Mouse (Mus musculus): ENCODE measurements around the gene C2cd5.
"Not testable (repeated sequence)": the region's sequence is repeated elsewhere in the genome, so short reads cannot be mapped to it uniquely, and the experiment has no call there.

Gene C2cd5

DNA sequence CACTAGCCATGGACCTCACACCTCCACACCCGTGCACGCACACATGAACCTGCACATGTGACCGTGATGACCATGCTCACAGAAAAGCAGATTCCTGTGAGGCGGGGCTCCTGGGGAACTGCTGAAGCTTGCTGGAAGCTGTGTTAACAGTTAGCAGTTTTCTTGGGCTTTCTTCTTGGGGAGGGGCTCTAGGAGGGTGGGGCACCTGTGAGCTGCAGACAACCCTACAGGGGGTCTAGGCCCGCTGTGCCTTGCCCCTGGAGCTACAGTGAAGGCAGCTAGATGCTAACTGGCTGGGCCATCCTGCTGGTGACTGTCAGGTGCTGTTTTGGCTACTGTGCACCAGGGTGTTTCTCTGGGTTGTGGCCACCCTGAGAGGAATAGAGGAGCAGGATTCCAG is 91.1 kb downstream of the C2cd5 start:
- DNase-seq = no peak

DNA sequence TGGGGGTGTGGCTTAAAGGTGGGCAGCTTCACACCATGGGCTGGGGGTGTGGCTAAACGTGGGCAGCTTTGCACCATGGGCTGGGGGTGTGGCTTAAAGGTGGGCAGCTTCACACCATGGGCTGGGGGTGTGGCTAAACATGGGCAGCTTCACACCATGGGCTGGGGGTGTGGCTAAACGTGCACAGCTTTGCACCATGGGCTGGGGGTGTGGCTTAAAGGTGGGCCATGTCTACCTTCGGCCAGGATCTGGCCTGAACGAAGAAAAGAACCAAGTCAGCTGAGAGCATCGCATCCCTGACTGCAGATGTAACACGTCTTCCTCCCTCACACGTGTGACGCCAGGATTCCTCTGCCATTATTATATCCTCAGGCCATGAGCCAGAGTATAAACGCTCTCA is 94.7 kb downstream of the C2cd5 start:
- DNase-seq = not testable (repeated sequence)

DNA sequence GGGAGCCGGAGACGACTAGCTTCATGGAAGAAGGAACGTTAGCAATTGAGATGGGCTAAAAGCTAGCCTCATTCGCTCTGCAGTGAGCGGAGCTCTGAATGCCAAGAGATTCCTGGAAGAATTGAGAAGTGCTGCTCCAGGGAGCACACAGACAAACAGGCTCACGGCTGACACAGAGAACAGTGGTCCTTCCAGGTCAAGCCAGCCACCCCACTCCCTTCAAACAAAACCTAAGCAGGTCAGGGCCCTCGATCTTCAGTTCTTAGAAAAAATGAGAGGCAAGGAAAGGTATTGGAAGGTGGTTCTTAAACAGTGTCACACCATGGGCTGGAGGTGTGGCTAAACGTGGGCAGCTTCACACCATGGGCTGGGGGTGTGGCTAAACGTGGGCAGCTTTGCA is 95.1 kb downstream of the C2cd5 start:
- DNase-seq = no peak

DNA sequence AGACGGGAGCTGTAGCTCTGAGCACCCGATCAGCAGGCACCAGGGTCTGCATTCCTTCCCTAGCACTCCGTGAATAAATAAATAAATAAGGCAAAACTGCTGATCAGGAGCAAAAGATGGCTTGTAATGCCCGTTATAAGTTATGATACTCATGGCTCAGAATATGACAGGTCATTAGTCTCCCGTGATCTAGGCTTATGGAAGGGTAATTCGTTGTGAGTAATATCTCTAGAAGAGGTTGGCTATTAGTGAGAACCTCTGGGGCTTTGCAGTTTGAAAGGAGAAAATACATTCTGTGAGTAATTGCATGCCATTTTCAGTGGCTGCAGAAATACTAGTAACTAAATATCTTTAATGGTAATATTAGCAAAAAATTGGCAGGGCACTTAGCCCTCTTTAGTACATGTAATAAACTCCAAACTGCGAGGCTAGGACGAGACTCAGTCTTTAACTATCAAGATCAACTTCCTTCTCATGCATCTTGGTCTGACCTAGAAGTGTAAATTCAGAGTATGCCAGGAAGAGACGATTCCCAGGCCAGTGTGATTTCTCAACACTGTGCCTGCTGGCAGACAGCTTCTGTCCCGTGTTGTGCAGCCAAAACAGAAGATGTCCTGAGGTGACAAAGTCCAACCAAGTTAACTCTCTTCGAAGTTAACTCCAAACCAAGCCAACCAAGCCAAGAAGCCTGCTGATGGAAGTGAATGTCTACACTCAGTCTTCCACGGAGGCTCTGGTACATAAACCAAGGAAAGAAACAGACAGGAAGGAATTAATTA is 101.5 kb downstream of the C2cd5 start:
- DNase-seq = no peak

DNA sequence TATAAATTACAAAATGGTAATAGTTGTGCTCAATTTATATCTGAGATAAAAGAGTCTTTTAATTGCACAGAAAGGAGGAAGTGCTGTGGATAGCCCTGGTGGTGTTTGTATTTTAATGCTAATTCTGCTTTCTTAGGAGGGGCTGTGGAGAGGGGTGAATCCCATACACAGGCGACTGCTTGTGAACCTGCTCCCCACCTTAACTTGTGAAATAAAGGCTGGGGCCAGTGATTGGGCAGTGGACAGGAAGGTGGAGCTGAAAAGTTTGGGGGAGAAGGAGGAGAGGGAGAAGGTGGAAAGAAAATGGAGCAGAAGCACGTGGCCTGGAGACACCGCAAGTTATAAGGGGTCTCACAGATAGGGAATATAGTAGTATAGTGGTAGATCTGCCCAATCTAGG is 103.1 kb downstream of the C2cd5 start:
- DNase-seq = no peak

DNA sequence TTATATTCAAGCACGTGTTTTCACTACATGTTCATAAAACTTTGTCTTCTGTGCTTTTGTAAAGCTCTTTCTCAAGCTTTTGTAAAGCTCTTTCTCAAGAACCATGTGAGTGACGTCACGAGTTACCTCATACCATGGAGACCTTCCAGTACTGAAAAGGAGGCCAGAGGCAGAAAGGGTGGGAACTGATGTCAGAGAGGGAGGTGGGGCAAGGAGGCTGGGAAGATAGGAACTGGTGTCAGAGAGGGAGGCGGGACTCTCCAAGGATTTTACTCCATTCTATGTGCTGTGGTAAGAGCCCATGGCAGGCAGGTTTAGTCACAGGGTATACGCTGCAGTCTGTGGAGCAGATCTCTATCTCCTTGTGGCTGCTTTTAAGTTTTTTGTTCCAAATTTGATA is 104.4 kb downstream of the C2cd5 start:
- DNase-seq = no peak

DNA sequence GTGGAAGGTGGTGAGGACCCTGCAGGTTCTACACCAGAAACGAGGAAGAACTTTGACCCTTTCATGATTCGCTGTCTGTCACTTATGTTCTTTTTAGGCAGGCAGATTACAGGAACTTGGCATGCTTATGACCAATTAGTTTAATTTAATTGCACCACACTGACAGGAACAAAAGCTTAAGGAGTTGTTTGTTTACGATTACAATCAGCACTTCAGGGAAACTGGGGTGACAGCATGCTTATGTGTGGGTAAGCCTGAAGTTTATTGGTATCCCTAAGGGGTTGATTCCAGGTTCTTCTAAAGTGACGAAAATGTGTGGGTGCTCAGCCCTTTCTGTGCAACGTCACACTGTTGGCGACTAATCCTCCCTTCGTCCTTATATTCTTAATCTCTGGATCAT is 105.1 kb downstream of the C2cd5 start:
- no peak for DNase-seq

DNA sequence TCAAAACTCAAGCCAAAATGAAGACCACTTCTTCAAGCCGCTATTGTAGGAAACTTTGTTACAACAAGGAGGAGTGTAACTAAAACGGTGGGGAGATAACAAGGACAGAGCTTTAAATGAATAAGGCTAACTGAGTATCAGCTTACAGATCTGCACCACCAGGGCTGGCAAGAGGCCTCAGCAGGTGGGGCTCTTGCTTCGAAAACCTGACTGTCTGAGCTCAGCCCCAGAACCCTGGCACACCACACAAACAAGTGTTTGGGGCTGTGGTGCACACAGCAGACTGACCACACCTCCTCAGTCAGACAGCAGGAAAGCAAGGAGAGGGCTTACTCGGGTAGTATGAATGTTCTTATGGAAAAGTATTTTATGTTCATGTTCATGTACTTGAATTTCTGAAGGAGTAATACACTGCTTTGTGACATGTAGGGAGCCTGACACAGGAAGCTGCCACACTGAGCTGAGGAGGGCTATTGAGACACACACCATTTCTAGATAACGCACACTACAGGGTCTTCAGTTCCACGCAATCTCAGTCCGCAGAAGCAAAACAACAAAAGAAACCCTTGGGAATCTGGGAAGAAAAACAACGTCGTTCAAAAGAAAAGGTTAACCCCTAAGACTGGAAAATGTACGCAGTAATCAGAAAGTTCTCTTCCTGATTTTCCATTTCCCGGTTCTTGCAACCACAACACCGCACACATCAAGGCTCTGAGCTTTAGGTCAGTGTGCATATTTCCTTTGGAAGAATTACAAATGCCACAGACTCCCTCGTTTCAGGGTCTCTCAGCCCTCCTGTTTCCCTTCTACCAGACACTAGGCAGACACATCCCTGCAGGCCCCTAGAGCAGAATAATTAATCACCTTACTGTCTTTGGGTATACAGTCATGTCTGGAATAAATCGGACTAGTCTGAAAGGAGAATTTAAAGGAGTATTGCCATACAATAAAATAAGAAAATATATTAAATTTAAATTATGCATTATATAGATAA is 105.9 kb downstream of the C2cd5 start:
- DNase-seq = peak; percentile 27 to 40

DNA sequence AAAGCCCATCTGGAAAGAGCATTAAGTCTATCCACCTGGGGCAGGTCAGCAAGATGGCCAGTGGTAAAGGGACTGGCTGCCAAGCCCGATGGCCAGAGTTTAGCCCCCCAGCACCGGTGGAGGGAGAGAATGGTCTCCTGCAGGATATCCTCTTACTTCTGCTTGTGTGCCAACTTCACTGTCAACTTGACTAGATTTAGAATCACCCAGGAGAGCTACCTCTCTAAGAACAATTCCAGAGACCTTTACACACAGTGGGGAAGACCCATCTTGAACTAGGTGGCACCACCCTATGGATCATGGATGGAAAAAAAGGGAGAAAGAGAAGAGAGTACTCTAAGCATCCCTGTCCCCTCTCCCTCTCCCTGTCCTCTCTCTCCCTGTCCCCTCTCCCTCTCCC is 107.0 kb downstream of the C2cd5 start:
- DNase-seq = no peak

DNA sequence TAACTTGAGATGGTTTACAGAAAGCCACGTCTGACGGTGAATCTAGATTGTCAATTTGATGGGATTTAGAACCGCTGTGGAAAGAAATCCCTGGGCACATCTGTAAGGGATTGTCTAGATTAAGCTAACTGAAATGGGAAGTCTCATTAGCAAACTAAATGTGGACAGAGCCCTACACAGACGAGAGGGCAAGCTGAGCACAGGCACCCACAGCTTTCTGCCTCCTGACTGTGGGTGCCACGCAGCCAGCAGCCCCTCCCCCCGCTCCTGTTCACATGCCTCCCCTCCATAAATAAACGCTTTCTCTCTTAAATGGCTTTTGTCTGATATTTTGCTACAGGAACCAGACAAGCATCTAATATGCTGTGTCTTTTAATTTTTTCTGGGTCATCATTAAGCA is 107.8 kb downstream of the C2cd5 start:
- no peak for DNase-seq

DNA sequence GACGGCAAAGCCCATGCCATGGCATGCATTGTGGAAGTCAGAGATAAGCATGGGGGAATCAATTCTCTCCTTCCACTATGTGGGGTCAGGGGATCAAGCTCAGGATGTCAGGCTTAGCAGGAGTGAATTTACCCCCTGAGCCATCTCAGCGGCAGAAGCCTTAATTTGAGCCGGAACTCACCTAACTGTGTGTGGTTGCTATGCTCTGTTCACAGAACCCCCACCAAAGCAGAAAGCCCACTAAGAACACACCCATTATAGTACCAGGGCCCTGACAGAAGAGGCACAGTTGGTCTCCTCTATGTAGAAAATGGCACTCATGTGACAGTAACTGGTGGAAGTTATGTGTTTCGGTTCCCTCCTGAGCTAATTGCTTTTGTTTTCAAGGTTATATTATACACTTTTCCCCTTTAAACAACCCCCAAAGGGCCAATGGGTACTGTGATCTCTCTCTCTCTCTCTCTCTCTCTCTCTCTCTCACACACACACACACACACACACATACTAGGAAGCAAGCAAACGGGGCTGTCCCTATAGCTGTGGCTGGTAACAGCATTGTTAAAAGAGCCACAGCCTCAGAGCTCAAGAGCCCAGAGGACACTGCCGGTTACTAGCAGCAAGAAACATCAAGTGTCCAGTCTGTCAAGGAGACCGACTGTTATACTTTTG is 108.4 kb downstream of the C2cd5 start:
- no peak for DNase-seq

DNA sequence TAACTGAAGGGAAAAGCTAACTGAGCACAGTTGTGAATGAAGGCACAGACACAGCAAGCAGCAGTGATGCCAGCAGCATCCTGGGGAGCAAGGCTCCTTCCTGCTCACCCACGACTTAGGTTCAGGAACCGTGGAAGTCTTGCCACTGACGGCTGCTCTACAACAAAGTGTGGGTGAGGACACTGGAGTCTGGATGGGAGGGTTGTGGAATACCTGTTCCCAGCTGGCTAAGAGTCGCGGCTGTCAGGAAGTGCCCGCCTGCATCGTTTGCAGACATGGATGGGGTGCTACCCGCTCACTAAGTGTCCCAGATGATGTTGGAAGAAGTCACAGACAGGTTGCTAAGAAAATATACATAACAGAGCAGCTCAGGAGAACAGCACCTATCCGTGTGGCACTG is 109.4 kb downstream of the C2cd5 start:
- DNase-seq = no peak

DNA sequence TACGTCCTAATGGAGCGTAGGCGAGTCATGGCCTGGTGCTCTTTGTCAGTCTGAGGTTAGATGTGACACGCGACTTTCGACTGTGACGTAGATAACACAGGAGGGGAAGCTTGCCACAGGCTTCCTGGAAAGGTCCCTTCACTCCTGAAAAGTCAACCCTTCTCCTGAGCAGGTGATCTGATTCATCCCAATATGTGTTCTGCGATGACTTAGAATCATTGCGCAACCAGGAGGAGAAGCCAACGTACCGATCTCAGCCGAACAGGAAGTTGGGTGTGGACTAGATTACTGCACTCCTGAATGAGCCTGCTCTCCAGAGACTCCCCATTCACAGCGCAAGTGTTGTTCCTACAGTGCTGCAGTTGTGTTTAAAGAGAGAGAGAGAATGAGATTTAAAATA is 110.4 kb downstream of the C2cd5 start:
- DNase-seq = no peak

DNA sequence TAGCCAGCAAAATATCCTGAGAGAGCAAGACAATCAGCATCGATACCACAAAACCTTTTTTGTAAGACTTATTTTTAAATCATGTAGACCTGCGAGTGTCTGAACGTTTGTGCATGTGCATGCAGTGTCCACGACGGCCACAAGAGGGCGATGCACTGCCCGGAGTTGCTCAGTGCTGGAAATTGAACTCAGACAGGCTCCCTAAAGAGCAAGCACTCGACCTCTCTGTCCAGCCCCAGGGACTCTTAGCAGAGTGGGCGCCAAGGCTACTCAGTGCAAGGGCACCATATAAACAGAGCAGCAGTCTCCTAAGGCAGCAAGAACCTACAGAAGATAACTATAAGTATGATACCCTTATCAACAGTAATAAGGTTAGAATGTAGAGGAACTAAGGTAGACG is 111.2 kb downstream of the C2cd5 start:
- DNase-seq = peak; percentile 74 to 78

DNA sequence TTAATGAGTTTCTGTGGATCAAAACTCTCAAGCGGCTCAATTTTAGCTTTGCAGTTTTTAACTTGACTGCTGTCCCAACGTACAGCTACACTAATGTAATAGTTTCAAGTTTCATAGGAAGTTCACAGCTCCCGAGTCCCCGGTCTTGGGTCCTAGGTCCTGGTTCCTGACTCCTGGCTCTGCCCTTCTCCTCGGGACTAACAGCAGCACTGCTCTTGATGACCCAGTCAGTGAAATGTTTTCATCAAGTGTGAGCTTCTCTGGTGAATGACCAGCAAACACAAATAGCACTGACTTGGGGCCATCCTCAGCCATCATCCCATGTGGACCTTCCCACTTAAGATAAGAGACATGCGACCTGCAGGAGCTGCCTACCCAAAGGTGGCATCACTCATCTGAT is 111.7 kb downstream of the C2cd5 start:
- no peak for DNase-seq

DNA sequence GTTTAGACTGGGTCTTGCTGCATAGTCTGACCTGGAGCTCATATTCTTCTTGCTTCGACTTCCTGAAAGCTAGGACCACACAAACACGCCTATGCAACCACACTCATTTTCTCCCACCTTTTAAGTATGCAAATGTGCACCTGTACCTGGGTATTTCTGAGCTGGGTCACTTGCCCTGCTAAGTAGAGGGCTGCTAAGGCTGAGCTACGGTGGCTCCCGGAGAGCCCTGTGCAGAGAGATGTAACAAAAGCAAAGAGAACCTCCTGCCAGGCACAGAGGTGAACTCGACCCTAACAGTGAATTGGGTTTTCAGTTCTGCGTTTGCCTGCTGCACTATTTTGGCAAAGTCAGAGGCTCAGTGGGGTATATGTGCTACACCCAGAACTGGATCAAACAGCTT is 112.3 kb downstream of the C2cd5 start:
- no peak for DNase-seq

DNA sequence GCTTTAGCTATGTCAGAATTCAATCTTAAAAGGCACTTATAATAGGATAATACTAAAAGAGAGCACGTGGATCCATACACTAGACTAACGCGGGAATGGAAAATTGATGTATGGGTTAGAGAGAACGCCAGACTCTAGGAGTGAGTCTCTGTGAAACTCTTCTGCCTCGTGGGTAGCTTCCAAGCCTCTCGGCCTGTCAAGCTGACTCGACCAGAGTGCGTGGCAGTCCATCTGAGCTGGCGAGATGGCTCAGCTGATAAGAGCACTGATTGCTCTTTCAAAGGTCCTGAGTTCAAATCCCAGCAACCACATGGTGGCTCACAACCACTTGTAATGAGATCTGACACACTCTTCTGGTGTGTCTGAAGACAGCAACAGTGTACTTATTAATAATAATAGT is 113.2 kb downstream of the C2cd5 start:
- DNase-seq = not testable (repeated sequence)

DNA sequence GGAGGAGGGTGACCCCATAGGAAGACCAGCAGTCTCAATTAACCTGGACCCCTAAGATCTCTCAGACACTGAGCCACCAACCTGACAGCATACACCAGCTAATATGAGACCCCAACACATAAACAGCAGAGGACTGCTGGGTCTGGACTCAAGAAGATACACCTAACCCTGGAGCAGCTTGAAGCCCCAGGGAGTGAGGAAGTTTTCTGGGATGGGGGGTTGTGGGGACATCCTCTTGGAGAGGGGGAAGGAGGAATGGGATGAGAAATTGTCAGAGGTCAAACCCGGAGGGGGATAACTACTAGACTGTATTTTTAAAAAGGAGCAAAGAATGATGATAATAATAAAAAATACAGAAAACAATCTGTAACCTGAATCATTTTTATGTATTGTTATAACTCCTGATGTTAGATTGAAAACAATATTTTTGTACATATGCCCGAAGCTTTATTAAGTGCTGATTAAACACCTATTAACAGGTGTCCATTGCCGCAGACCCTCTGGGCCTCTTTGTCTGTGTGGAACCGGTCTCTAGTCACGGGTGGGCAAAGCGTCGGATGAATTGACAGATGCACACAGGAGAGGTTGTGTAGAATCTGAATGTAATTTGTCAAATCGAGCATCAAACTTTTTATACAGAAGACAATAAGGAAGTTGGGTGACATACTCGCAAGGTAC is 114.2 kb downstream of the C2cd5 start:
- DNase-seq = not testable (repeated sequence)

DNA sequence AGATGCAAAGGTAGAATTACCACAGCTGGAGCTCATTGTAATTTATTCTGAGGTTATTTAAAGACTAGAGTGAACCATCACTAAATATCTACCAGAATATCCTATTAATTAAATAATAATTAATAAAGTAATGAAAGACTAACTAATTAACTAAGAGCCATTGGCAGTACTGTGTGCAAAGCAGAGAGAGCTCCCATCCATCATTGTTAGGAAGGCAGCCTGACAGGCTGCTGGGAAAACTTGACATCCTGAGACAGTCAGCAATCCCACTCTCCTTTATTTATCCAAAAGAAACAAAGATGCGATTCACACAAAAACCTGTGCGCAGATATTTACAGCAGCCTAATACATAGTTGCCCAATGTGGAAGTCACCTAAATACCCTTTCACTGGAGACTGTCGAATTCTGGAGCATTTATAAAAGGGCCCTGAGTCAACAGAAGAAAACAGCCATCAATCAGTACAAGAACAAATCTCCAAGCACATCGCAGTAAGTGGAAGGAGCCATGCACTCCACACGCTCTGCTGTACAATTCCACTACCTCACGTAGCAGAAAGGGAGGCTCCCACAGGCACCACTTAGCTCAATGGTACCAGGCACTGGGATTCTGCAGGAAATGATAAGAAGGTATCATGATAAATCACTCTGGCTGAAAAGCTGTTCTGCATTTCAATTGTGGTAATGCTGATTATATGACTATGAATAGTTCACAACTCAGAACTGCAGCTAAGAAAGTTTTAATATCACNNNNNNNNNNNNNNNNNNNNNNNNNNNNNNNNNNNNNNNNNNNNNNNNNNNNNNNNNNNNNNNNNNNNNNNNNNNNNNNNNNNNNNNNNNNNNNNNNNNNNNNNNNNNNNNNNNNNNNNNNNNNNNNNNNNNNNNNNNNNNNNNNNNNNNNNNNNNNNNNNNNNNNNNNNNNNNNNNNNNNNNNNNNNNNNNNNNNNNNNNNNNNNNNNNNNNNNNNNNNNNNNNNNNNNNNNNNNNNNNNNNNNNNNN is 120.0 kb downstream of the C2cd5 start:
- no peak for DNase-seq

DNA sequence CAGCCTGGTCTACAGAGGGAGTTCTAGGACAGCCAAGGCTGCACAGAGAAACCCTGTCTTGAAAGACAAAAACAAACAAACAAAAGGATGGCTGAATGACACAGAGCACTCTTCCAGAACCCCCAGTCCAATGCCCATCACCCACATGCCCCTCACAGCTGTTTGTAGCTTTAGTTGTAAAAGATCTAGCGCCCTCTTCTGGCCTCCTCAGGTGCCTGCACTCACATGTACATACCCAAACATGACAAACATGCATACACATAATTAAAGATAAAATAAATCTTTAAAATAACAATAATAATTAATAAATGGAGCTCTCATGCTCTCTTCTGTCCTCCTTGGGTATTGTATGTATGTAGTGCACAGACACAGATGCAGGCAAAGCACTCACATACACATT is 122.7 kb downstream of the C2cd5 start:
- no peak for DNase-seq

DNA sequence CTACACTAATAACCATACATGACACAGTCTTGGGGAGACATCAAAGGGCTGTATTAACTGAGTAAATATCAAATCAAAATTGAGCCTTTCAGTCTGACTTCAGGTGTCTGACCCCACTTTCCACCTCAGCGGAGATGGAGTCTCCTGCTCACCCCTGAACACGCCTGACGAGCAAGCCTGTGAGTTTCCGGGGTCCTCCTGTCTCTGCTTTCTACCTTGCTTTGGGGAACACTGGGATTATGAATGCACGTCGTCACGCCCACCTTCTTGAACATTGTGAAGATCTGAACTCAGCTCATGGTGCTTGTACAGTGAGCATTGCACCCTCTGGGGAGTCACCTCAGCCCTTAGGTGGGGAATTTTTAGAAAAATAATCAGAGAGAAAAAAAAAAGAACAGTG is 126.7 kb downstream of the C2cd5 start:
- no peak for DNase-seq

DNA sequence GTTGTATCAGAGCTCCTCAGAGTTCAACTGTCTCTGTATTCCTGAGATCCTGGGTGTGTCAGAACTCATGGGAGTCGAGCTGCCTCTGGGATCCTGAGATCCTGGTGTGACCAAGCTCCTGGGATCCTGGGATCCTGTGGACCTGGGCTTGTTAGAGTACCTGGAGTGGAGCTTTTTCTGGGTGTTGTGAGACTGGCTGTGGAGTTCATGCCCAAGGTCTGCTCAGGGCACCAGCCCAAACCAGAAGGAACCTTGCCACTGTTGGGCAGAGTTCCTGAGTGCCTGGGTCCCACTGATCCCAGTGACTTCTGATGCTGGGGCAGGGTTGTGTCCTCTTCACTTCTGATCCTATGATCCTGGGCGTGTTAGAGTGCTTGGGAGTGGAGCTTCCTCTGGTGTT is 127.7 kb downstream of the C2cd5 start:
- DNase-seq = no peak
